Mouse (Mus musculus) ES-E14 (cell line): ENCODE measurements at regions not wholly inside any gene's neighbourhood (a gene's known extent, or its start where the extent isn't known, plus 50 kb on each side); places are given as distances from the start of the nearest gene placed in this dataset.

Experiments used
- CHD2 ChIP-seq: IDR thresholded peaks from 2 replicates; pipeline ENCODE4 v1.6.1; 2014; ENCODE audit warnings: mild to moderate bottlenecking, low read depth, low read length, inconsistent platforms
- HCFC1 ChIP-seq: IDR thresholded peaks from 2 replicates; pipeline ENCODE4 v1.6.1; 2012; ENCODE audit warnings: low read length, inconsistent platforms, borderline replicate concordance; ENCODE audit not compliant: insufficient read depth
- ZC3H11A ChIP-seq: IDR thresholded peaks from 2 replicates; pipeline ENCODE4 v1.6.1; 2012; ENCODE audit warnings: low read depth, mild to moderate bottlenecking, inconsistent platforms, low read length, borderline replicate concordance
- ZNF384 ChIP-seq: IDR thresholded peaks from 2 replicates; pipeline ENCODE4 v1.6.1; 2012; ENCODE audit warnings: low read depth, low read length, inconsistent platforms

DNA sequence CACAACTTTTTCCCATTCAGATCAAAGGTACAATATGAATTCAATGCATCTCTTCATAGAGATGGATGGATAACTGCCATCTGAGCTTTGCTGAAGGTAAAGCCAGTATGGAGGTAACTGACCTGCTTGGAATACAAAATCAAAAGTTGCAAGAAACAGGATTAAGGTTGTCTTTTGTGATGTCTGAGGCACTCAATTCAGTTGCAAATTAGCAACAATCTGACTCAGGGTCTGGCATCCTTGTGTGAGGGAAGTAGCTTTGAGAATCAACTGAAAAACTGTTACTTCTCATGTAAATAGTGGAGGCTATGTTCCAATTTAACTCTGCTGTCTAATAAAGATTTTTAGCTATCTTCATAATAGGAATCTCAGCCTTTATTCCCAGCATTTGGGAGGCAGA is 1446.3 kb downstream of the Fscb start:
- no peak for TF ChIP-seq CHD2
- TF ChIP-seq ZNF384, result no peak; the same call in 1 of the 2 replicates
- TF ChIP-seq ZC3H11A, result no peak
- no peak for TF ChIP-seq HCFC1
